Mouse (Mus musculus) thymus, postnatal 36 days (tissue): ENCODE measurements around the gene Rad54l.

Experiments
- DNase-seq, 2 experiments: peaks; one replicate each; pipeline ENCODE4 v3.0.0; 2022; ENCODE audit warnings: mixed read lengths in 2 of 2

Gene Rad54l

DNA sequence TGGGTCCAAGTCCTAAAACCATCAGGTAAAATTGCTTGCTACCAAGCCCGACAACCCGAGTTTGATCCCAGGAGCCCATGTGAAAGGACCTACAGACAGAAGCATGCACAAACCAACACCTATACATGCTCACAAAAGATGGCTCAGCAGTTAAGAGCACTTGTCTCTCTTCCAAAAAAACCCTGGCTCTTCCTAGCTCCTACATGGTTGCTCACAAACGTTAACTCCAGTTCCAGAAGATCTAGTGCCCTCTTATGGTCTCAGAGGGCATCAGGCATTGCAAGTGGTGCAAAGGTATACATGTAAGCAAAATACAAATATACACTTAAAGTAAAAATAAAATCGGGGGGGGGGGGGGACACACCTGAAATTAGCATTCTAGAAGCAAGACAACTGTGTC, 50.3 kb downstream of the Rad54l start:
- DNase-seq = no peak

DNA sequence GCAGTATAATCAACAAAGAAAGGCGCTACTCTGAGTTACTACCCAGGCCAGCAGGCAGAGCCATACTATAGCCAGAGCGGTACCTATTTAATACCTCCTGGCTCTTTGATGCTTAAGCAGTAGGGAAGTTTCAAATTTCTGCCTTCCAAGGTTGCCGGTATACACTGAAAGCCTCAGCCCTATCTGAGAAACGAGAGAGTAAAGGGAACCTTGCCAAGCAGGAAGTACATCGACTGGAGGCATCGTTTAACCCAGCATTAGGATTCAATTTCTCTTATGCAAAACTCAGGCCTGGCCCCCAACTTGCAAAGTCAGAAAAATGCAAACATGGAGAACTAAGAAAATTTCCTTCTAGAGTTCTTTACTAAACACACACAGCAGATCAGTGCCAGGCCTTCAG, 53.4 kb downstream of the Rad54l start:
- no peak for DNase-seq

DNA sequence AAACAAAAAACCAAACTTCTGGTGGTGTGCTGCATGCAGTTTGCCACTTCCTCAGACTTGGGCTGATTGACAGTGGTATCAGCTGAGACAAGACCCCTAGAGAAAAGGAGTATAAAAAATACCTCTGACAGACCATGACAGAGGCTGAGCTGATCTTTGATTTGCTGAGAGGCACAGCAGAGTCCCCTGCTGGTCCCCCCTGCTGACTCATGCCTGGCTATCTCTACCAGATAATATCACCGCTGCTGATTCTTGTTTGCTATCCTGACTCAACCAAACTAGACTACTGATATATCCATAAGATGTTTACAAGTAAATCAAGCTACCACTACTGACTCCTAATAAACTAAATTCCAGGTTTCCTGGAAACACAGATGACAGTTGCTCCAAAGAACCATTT, 59.6 kb downstream of the Rad54l start:
- DNase-seq = no peak

DNA sequence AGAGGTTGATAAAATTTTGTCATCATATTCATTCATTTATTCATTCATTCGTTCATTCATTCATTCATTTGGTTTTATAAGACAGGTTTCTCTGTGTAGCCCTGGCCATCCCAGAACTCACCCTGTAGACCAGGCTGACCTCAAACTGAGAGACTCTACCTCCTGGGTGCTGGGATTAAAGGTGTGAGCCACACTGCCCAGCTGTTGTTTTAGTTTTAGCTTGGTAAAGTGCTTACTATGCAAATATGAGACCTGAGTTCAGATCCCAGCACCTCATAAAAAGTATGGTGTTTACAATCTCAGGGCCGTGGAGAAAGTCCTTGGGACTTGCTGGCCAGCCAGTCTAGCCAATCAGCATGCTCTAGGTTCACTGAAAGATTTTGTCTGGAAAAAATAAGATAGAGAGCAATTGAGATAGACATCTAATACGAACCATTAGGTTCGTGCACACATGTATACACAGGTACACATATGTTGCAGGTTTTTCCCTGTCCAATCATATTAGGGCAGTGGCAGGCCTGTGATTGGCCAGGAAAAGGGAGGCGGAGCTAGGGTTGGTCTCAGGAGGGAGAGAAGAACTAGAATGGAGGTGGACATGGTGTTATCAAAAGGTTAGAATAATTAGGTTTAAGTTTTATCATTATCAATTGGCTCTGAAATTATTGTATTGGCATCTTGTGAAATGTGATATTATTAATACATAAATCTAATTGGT, 64.3 kb downstream of the Rad54l start:
- DNase-seq = no peak

DNA sequence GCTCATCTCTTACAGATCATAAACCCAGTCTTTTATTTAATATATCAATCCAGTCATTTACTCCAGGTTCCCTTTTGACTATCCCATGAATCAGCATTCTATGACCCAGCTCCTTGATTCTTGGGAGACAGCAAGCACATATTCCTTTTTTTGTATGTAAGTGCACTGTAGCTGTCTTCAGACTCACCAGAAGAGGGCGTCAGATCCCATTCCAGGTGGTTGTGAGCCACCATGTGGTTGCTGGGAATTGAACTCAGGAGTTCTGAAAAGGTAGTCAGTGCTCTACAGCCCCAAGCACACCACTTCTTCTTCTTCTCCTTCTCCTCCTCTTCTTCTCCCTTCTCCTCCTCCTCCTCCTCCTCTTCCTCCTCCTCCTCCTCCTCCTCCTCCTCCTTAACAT, 65.9 kb downstream of the Rad54l start:
- no peak for DNase-seq

DNA sequence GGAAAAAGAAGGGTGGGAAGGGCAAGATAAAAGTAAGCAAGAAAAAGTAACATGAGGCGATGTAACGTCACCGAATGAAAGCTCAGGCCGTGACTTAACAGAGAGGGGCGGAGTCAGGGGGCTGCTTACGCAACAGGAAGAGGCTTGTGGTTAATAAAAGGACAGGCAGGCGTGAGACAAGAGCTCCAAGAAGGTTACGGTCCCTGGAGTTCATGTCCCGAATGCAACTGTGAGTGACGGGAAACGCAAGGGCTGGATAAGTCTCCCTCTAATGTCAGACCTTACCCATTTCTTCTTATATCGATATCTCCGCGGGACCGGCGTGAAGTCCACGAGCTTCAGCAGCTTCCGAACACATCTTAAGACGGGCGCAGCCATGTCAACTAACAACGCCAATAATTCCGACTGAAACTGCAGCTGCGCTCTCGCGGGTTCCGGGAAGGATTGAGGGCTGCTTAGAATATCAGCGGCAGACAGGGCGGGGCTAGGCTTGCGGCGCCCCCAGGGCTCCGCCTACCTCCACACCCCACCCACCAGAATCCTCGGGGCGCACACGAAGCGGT, 70.0 kb downstream of the Rad54l start, which contains the start of gene Nsun4:
Gene Nsun4, minus strand, starts transcription at position 478 of the 563 bp plus-strand sequence.
- peak; percentile 92 to 93 for DNase-seq

DNA sequence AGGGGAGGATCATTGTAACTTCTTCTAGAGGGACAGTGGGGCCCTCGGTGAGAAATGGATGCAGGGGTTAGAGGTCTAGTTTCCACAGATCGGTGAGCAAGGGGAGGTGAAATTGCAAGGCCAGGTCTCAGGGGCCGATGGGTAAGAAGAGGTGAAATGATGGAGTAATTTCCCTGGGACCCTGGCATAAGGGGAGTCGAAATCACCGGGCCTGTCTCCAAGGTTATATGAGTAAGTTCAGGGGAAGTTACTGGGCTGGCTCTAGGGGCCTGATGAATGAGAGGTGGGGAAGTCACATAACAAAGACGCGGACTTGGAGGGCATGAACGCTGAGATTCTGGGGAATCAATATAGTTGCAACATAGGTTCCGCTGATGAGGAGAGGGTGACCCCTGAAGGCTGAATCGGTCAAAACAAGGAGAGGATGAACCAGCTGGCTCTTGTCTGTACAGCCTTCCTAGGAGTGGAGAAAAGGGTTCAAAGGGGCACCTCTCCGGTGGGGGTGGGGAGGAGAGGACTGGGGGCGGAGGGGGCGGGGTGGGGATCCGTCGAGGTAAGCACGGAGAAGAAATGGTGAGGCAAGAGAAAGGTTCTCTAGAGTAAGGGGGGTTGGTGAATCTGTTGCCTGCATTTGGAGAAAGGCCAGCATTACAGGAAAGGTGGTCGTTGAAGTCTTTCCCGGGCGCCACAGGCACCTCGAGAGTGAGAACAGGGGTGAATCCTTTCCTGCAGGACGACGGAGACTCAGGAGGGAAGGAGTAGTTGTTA, 70.8 kb downstream of the Rad54l start:
- DNase-seq = peak; percentile 62 to 67

DNA sequence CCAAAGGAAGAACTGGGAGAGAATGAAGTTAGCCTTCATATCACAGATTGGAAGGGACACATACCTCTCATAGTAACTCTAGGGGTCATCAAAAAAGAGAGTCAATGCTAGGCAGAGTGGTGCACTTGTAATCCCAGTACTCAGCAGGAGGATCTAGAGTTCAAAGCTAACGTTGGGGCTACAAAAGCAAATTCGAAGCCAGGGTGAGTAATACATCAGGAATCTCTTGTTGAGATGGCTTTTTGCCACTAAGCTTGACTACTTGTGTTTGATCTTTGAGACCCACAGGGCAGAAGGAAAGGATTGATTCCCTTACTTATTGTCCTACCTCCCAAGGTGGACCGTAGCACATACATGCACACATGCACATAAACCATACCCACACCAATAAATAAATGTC, 74.3 kb downstream of the Rad54l start:
- DNase-seq = no peak

DNA sequence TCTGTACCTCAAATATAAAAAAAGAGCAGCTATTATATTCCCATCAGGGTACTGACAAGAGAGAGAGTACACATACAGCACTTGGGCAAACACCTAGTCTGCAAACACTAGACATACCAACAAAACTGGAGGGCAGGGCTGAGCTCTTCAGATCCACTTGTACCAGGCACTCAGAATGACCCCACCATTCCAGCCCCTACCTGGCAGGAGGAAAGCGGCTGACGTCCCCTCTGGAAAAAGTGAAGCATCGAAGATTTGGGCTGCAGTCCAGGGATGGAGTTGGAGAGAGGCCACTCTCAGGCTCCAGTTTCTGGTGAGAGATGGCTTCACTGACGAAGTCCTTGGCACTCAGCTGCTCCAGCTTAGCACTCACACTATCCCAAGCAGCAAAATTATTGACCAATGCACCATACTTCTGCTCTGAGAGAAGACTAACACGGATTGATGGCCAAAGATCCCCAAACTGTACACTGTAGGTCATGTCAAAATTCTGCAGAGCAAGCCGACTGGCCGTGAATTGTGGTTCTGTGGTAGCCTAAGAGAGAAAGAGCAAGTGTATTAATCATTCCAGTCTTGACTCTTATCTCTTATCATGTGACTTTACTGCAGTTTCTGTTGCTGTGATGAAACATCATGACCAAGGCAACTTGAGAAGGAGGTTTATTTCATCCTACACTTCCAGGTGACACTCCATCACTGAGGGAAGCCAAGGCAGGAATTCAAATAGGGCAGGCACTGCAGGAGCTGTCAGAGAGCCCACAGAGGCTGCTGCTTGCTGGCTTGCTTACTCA, 75.2 kb downstream of the Rad54l start:
- no peak for DNase-seq

DNA sequence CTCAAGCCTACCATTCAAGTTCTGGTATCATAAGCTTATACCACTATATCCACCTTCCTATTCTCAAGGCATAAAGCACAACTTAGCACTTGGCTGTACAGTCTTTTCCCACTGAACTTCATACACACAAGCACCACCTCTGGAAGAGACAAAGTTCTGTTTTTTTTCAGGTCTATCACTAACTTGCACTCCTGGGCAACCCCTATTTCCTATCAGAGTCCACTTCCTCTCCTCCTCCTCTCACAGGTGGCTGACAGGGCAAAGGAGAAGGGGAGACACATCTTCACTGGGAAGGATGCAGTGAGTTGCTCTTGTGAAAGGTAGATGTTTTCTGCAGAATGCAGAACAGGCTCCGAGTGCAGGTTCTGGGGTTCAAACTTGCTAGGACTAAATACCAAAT, 75.8 kb downstream of the Rad54l start:
- no peak for DNase-seq

DNA sequence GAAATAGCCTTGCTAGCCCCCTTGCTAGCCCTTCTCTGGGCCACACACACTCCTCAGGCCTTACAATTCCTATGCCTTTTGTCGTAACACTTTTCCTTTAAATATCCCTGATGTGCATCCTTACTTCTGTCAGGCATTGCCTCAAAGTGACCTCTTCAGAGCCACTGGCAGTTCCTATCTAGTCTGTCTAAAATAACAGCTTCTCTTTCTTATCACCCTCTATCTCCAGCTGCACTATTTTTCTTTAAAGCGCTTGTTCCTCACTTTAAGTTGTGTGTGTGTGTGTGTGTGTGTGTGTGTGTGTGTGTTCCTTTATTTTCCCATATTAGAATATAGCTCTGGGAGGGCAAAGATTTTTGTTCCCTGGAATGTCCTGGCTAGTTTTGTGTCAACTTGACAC, 76.9 kb downstream of the Rad54l start:
- DNase-seq = no peak
